Mouse (Mus musculus) midbrain, embryonic 16.5 days (tissue): Measurements from ENCODE around the gene Sdr39u1. TPM values are rescaled to one million over a fixed set of nuclear protein-coding genes. Genes with fewer than 3 reads are reported as not detected.

Experiments
- ATAC-seq: fragments of 200-750 bp; cut with Nextera tagmentation; 2 replicates; pipeline ENCODE4 v1.8.0; 2017; ENCODE audit warnings: moderate TSS enrichment
- H3K27ac ChIP-seq: fragments of 300-500 bp; sonication (generic); 2 replicates; pipeline ENCODE4 v1.5.1; 2014; ENCODE audit warnings: mild to moderate bottlenecking, low read length, mixed read lengths
- H3K27me3 ChIP-seq: fragments of 300-500 bp; sonication (generic); 2 replicates; pipeline ENCODE4 v1.6.1; 2014; ENCODE audit warnings: low read depth, low read length, mixed read lengths; ENCODE audit not compliant: control insufficient read depth, insufficient read depth
- H3K36me3 ChIP-seq: fragments of 300-500 bp; sonication (generic); 2 replicates; pipeline ENCODE4 v1.6.1; 2014; ENCODE audit warnings: mild to moderate bottlenecking, low read length, moderate library complexity, mixed read lengths; ENCODE audit not compliant: control insufficient read depth, insufficient read depth
- H3K4me1 ChIP-seq: fragments of 300-500 bp; sonication (generic); 2 replicates; pipeline ENCODE4 v1.6.1; 2014; ENCODE audit warnings: mild to moderate bottlenecking, low read length, mixed read lengths; ENCODE audit not compliant: control insufficient read depth, insufficient read depth
- H3K4me2 ChIP-seq: fragments of 300-500 bp; sonication (generic); 2 replicates; pipeline ENCODE4 v1.6.1; 2014; ENCODE audit warnings: mild to moderate bottlenecking, low read length, mixed read lengths
- H3K4me3 ChIP-seq: fragments of 300-500 bp; sonication (generic); 2 replicates; pipeline ENCODE4 v1.5.1; 2014; ENCODE audit warnings: low read depth, mild to moderate bottlenecking, low read length, moderate library complexity, mixed read lengths
- H3K9ac ChIP-seq: fragments of 300-500 bp; sonication (generic); 2 replicates; pipeline ENCODE4 v1.6.1; 2014; ENCODE audit warnings: low read depth, low read length, mixed read lengths
- H3K9me3 ChIP-seq: fragments of 300-500 bp; sonication (generic); replicated peaks from 2 replicates; pipeline ENCODE4 v1.6.1; 2014; ENCODE audit warnings: mild to moderate bottlenecking, low read length, mixed read lengths; ENCODE audit not compliant: control insufficient read depth, poor library complexity, severe bottlenecking
- WGBS: fragments of 180-500 bp; shearing (Covaris S2); extraction: QIAGEN DNeasy Blood & Tissue Kit; methylation state at CpG from one replicate; pipeline ENCODE4 v1.1.7; 2014; 5-methylcytosine and 5-hydroxymethylcytosine counted together
- polyA plus RNA-seq: library from polyadenylated mRNA; unstranded; fragments of >200 nt; fragmentation: Nextera tagmentation; extraction: Ambion mirVana; gene quantifications from 2 replicates; pipeline ENCODE4 v1.2.1, GENCODE M21; 2015

The Sdr39u1 gene
- polyA plus RNA-seq, 1 experiment from 2014 or later, result 180 TPM

DNA sequence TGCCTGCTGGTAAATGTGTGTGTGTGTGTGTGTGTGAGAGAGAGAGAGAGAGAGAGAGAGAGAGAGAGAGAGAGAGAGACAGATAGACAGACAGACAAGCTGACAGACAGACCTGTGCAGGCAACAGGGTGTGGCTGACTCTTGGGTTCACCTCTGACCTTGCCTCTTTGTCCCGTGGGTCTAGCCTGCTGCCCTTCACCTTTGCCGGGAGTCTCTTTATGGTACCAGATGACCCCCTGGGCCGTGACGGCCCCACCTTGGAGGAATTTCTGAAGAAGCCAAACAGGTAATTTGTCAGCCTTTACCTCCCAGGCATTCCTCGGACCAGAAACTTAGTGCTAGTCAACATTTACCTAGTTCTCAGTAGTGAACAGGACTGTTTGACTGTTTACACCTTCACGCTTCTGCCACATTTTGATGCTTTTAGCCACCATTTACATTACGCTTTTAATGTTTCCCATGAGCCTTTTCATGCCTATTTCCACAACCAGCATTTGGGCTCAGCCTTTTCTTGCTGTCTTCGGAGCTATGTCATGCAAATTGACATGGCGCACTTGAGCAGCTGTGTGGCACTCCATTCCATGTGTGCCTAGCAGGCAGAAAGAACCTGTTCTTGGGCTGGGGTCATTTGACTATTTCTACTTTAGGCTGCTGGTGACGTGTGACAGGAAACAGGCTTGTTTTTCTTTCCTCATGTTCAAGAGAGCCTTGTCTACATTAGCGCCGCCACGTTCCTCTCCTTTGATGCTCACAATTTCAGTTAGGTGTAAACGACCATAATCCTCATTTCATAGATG, 31.7 kb downstream of the Sdr39u1 start:
- Histone ChIP-seq H3K4me1 (peaks cover 2% of the 10 kb centered on the region; the same call in 1 of the 2 replicates), H3K4me2 (no peak overlapping the region), H3K9ac (no peak overlapping the region), H3K27me3 (no peaks in the 10 kb centered on the region), H3K36me3 (peaks cover 42% of the 10 kb centered on the region), H3K27ac (no peak overlapping the region), H3K4me3 (no peak overlapping the region), H3K9me3 (no peaks in the 10 kb centered on the region)
- ATAC-seq, result no peak
- WGBS, result 90% methylated on average over 14 of the region's 14 CpGs

DNA sequence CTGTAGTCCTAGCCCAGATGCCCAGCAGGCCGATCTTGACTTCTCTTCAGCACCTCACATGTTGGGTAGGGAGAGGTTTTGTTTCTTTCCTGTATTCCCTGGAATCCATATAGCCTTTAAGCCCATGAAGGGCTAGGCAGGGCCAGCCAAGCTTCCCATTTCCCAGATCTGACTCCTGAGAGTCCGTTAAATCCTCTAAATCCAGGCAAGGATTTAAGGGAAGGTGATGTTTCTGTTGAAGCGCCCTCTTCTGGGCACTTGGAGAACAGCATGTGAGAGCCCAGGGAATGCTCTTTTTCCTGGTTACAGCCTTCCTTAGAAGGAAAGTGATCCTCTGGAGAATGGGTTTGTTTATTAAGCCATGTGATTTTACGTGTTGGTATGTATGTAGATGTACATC, 33.1 kb downstream of the Sdr39u1 start:
- no peaks in the 10 kb centered on the region for H3K9me3 ChIP-seq
- whole genome bisulfite sequencing, result 37% methylated on average over 4 of the region's 4 CpGs
- peaks cover 35% of the 10 kb centered on the region for H3K36me3 ChIP-seq
- no peak overlapping the region for H3K4me3 ChIP-seq
- H3K27me3 ChIP-seq, result no peaks in the 10 kb centered on the region
- ATAC-seq, result no peak
- no peak overlapping the region for H3K9ac ChIP-seq
- H3K4me1 ChIP-seq, result peaks cover under 1% of the 10 kb centered on the region
- no peak overlapping the region for H3K4me2 ChIP-seq
- no peak overlapping the region for H3K27ac ChIP-seq

DNA sequence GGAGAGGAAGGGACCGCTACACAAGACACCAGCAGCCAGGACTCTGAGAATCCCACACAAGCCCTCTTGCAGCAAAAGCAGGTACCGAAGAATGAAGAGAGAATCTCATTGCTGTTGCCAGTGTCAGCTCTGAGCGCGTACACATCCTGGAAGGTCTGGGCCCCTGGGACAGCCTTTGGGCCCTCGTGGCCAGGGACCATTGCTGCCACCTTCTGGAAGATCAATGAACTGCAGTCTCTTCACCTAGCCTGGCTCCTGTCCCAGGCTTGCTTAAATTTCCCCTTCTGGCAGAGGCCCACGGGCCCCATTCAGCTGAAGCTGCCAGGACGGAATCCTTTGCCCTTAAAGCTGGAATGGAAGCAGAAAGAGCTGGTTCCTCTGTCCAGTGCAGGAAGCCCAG, 36.3 kb downstream of the Sdr39u1 start:
- Histone ChIP-seq H3K27me3 (no peaks in the 10 kb centered on the region), H3K9ac (no peak overlapping the region), H3K27ac (no peak overlapping the region), H3K4me3 (no peak overlapping the region), H3K4me1 (peaks cover 8% of the 10 kb centered on the region), H3K4me2 (no peak overlapping the region), H3K9me3 (no peaks in the 10 kb centered on the region), H3K36me3 (peaks cover 23% of the 10 kb centered on the region)
- ATAC-seq, result no peak
- 25% methylated on average over 7 of the region's 7 CpGs for WGBS

DNA sequence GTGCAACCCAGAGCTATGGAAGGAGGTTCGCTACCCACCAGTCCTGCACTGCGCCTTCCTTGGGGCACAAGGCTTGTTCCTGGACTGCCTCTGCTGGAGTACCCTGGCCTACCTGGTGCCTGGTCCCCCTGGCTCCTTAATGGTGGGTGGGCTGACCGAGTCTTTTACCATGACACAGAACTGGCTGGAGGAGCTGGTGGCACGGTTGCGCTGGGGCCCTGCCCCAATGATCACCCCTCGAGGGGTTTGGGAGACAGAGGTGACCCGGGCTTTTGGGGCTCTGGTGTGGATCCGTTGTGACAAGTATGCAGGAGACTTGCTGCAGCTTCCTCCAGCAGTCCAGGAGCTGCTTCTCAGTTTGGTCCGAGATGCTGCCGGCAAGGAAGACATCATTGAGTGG, 37.1 kb downstream of the Sdr39u1 start:
- peaks cover 10% of the 10 kb centered on the region for H3K4me1 ChIP-seq
- WGBS, result 97% methylated on average over 10 of the region's 10 CpGs
- H3K36me3 ChIP-seq, result peaks cover 15% of the 10 kb centered on the region
- no peaks in the 10 kb centered on the region for H3K27me3 ChIP-seq
- no peak for ATAC-seq
- no peak overlapping the region for H3K4me2 ChIP-seq
- no peak overlapping the region for H3K27ac ChIP-seq
- H3K9me3 ChIP-seq, result no peaks in the 10 kb centered on the region
- no peak overlapping the region for H3K4me3 ChIP-seq
- no peak overlapping the region for H3K9ac ChIP-seq

DNA sequence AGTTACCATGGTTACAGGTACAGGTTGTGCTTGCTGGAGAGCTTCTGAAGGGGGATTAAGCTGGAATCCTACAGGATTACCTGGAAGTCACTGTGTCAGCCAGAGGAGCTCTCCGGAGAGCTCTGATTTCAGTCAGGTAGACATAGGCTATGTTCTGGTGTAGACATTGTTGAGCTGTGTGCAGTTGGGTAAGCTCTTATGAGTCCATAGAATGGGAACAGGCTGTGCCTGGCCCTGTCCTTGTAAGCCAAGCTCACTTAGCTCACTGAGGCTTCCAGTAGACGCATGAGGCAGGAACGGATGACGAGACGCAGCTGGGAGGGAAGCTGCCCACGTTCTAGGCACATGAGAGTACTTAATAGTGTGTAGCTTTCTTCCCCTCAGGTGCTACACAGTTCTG, 37.9 kb downstream of the Sdr39u1 start:
- no peaks in the 10 kb centered on the region for H3K9me3 ChIP-seq
- WGBS, result 72% methylated on average over 6 of the region's 6 CpGs
- H3K9ac ChIP-seq, result no peak overlapping the region
- no peaks in the 10 kb centered on the region for H3K27me3 ChIP-seq
- peaks cover 18% of the 10 kb centered on the region for H3K4me1 ChIP-seq
- ATAC-seq, result no peak
- H3K4me2 ChIP-seq, result no peak overlapping the region
- H3K27ac ChIP-seq, result no peak overlapping the region
- peaks cover 11% of the 10 kb centered on the region for H3K36me3 ChIP-seq
- no peak overlapping the region for H3K4me3 ChIP-seq

DNA sequence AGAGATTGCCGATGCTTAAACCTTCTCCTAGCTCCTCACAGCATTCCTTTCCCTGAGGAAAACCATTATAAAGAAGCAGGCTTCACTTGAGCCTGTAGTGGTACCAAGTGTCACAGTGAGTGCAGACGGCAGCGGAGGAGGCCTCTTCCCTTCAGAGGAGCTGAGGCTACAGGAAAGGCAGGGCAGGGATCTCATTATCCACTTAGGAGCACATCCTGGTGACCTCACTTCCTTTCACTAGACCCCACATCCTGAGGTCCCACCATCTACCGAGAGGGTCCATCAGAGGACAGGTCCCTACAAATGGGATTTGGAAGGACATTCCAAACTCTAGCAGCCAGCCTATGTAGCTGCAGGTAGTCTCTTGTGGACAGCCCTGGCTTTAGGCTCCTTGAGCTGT, 42.5 kb downstream of the Sdr39u1 start:
- 75% methylated on average over 4 of the region's 4 CpGs for WGBS
- ATAC-seq, result no peak
- peak overlapping the region; percentile 1; the same call in 1 of the 2 replicates for H3K4me2 ChIP-seq
- H3K27me3 ChIP-seq, result no peaks in the 10 kb centered on the region
- no peaks in the 10 kb centered on the region for H3K9me3 ChIP-seq
- H3K4me3 ChIP-seq, result no peak overlapping the region
- H3K4me1 ChIP-seq, result peaks cover 44% of the 10 kb centered on the region
- H3K9ac ChIP-seq, result no peak overlapping the region
- no peaks in the 10 kb centered on the region for H3K36me3 ChIP-seq
- no peak overlapping the region for H3K27ac ChIP-seq

DNA sequence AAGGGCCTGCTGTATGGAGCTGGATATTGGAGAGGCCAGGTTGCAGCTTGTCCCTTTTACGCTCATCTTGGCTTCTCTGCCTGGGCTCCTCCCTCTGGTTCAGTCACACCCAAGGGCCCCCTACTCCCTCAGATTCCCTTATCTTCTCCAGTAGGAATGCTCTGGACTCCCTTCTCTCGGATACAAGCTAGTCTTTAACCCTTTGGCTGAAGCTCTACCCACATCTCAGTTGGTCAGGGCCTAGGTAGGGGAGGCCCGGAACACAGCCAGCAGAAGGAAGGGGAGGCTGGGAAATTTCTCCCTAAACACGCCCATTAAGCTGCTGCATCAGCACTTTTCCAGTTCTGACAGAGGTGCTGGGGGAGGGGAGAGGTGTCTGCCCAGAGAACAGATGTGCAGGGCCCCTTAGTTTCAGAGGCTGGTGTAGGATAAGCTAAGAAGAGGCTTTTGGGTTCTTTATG, 45.0 kb downstream of the Sdr39u1 start:
- Histone ChIP-seq H3K27ac (peak overlapping the region; percentile 84), H3K4me2 (peak overlapping the region; percentile 90), H3K36me3 (no peaks in the 10 kb centered on the region), H3K9me3 (no peaks in the 10 kb centered on the region), H3K4me1 (peaks cover 38% of the 10 kb centered on the region), H3K4me3 (peak overlapping the region; percentile 63), H3K27me3 (no peaks in the 10 kb centered on the region), H3K9ac (peak overlapping the region; percentile 85)
- peak; percentile 30 for ATAC-seq
- WGBS, result 2% methylated on average over 4 of the region's 4 CpGs

DNA sequence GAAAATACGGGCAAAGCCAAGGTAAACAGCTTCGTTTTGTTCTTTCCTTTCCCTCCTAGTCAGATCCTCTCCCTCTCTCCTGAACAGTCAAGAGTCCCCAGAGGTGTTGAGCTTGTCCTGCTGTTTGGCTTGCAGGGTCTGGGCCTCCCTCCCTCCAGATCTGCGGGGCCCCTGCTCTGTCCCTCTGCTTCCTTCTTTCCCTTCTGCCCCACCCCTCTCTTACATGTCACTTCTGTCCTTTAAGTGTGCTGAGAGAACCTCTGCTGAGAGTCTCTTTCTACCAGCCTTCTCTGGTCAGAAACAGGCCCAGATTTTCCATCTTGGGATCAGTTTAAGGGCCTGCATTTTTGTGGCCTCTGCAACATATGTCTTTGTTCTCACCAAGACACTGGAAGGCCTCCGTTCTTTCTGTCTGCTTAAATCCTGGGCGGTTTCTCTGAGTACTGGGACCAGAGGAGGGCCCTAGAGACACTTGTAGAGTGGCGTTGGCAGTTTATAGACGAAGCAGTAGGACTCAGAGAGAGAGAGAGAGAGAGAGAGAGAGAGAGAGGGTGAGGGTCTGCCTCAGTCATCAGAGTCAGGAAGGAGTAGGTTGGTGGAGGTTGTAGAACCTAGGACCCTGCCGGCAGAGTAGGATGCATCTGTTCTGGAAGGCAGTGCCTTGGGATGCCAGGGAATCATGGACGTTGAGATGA, 45.5 kb downstream of the Sdr39u1 start:
- Histone ChIP-seq H3K9ac (peak overlapping the region; percentile 85), H3K4me2 (peak overlapping the region; percentile 90), H3K4me3 (peak overlapping the region; percentile 63), H3K27ac (peak overlapping the region; percentile 84), H3K9me3 (no peaks in the 10 kb centered on the region), H3K36me3 (no peaks in the 10 kb centered on the region), H3K4me1 (peaks cover 38% of the 10 kb centered on the region), H3K27me3 (no peaks in the 10 kb centered on the region)
- ATAC-seq, result peak; percentile 30
- WGBS, result 0% methylated on average over 9 of the region's 9 CpGs
